Mouse (Mus musculus): ENCODE measurements at regions not wholly inside any gene's neighbourhood (a gene's known extent, or its start where the extent isn't known, plus 50 kb on each side); places are given as distances from the start of the nearest gene placed in this dataset.
A peak's percentile ranks its signal among the peaks of the same experiment; 100 is the strongest.

- DNase-seq: no peak
Measured at GRCm38 (mm10) chr1:114456406-114456805, 1228.2 kb upstream of the Cntnap5a start.

GRCm38 (mm10) chr1:114496455-114496854, 1188.1 kb upstream of the Cntnap5a start:
- no peak for DNase-seq

GRCm38 (mm10) chr1:114515709-114516108, 1168.8 kb upstream of the Cntnap5a start:
- DNase-seq: no peak

GRCm38 (mm10) chr1:114519860-114520259, 1164.7 kb upstream of the Cntnap5a start:
- DNase-seq: no peak

GRCm38 (mm10) chr1:114528545-114528944, 1156.0 kb upstream of the Cntnap5a start:
- DNase-seq: peak; percentile 16

- no peak for DNase-seq
Measured at GRCm38 (mm10) chr1:114533881-114534280, 1150.7 kb upstream of the Cntnap5a start.

- no peak for DNase-seq
Measured at GRCm38 (mm10) chr1:114546997-114547396, 1137.6 kb upstream of the Cntnap5a start.

- no peak for DNase-seq
Measured at GRCm38 (mm10) chr1:114552719-114553118, 1131.8 kb upstream of the Cntnap5a start.

- no peak for DNase-seq
Measured at GRCm38 (mm10) chr1:114554453-114554852, 1130.1 kb upstream of the Cntnap5a start.
